Mouse (Mus musculus) embryonic stem cell, embryonic (primary cell): ENCODE measurements at regions not wholly inside any gene's neighbourhood (a gene's known extent, or its start where the extent isn't known, plus 50 kb on each side); places are given as distances from the start of the nearest gene placed in this dataset.

ENCODE experiments used
- CTCF ChIA-PET, 4 experiments: fragments of 300-600 bp in 2 of 4; fragments of 350-600 bp in 2 of 4; sonication (Branson Sonifier 250); formaldehyde crosslinking; loops; one replicate each; lab custom pipeline; 2022; ENCODE audit warnings: inconsistent platforms in 2 of 4; lab: Charles Lee
- POLR2A ChIA-PET, 4 experiments: fragments of 300-600 bp in 2 of 4; fragments of 350-600 bp in 2 of 4; sonication (Branson Sonifier 250); formaldehyde crosslinking; loops; one replicate each; lab custom pipeline; 2022; ENCODE audit warnings: antibody characterized with exemption in 4 of 4, inconsistent platforms in 1 of 4; lab: Charles Lee

DNA sequence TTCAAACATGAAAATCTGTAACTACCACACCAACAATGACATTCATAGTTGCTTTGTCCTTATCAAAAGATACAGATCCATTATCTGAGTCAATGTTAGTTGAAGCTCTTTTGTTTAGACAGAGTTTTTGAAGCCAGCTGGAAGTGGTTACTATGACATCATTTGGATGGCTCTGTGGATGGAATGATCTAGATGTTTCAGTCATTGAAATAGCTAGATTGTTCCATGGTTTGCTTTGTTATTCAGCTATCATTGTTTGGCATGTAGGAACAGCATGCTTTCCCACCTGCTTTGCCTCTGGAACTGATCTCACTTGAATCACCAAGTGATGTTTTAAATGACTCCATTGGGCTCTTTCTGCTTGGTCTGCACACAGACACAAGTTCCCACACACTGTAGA is 144.2 kb upstream of the Marcks start:
- ChIA-PET POLR2A (interaction anchor here in 1 of 4 experiments (1.4 kb wide), 1 partner anchor 146 kb away, joined by 5 read pairs; no protein-coding TSS in a partner anchor), CTCF (no interaction called here)

DNA sequence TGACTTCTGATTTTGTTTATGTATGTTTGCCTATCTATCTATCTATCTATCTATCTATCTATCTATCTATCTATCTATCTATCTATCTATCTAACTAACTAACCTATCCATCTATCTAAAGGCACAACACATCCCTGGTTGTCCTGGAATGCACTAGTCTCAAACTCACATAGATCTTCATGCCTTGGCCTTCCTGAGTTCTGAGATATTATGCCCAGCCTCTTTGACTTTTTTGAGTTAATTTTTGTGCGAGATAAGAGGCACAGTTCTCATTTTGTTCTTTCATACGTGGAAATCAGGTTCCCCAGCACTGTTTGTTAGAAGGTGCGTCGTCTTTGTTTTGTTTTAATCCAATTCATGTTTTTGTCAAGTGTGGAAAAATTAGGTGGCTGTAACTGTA is 142.1 kb upstream of the Marcks start:
- POLR2A ChIA-PET, result interaction anchor here in 1 of 4 experiments (0.6 kb wide), 1 partner anchor 10 kb away, joined by 9 read pairs; no protein-coding TSS in a partner anchor

GRCm38 (mm10) chr10:37280150-37280820 is 141.6 kb upstream of the Marcks start:
- ChIA-PET POLR2A (interaction anchor here in 1 of 4 experiments (0.6 kb wide), 1 partner anchor 10 kb away, joined by 9 read pairs; no protein-coding TSS in a partner anchor), CTCF (no interaction called here)

More for the DNA sequence above, 142.1 kb upstream of the Marcks start:
- CTCF ChIA-PET, result no interaction called here

- POLR2A ChIA-PET, result interaction anchor here in 2 of 4 experiments (0.5 to 0.7 kb wide), 3 partner anchors 126 to 911 kb away, joined by 4 to 7 read pairs (median 4); no protein-coding TSS in a partner anchor
- CTCF ChIA-PET, result interaction anchor here in 1 of 4 experiments (0.7 kb wide), 1 partner anchor 61 kb away, joined by 10 read pairs; no protein-coding TSS in a partner anchor
Observed at GRCm38 (mm10) chr10:37279316-37279715, 140.6 kb upstream of the Marcks start.

GRCm38 (mm10) chr10:37275857-37276256 is 137.1 kb upstream of the Marcks start:
- POLR2A ChIA-PET, result interaction anchor here in 1 of 4 experiments (1.5 kb wide), 1 partner anchor 139 kb away, joined by 3 read pairs; no protein-coding TSS in a partner anchor
- CTCF ChIA-PET, result interaction anchor here in 1 of 4 experiments (0.6 kb wide), 1 partner anchor 139 kb away, joined by 9 read pairs; no protein-coding TSS in a partner anchor

DNA sequence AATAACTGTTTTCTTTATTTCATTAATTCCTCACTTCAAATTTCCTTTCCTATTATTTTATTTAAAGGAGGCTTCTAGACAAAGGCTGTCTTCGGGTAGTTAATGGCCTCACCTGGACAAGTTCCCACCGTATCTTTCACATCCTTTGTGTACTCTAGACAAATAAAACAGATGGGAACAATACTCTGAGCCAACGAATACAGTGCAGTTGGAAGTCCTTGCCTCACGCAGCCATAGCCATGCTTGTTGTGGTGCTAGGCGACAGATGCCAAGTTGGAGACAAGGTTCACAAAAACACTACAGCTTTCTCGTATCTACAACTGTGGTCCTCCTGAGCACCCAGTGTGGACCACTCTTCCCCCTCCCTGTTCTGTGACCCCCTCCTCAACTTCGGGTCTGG is 136.6 kb upstream of the Marcks start:
- CTCF ChIA-PET, result no interaction called here
- POLR2A ChIA-PET, result interaction anchor here in 1 of 4 experiments (1.5 kb wide), 1 partner anchor 138 kb away, joined by 3 read pairs; no protein-coding TSS in a partner anchor

- CTCF ChIA-PET, result interaction anchor here in 1 of 4 experiments (1.4 kb wide), 1 partner anchor 135 kb away, joined by 3 read pairs; no protein-coding TSS in a partner anchor
Observed at GRCm38 (mm10) chr10:37271967-37272366, 133.2 kb upstream of the Marcks start.

GRCm38 (mm10) chr10:37270236-37271000 is 131.7 kb upstream of the Marcks start:
- ChIA-PET CTCF (interaction anchor here in 1 of 4 experiments (0.6 kb wide), 1 partner anchor 39 kb away, joined by 4 read pairs; no protein-coding TSS in a partner anchor), POLR2A (interaction anchor here in 3 of 4 experiments (0.7 to 1.0 kb wide), 3 partner anchors 10 to 81 kb away, joined by 4 to 9 read pairs (median 4); no protein-coding TSS in a partner anchor)

More at GRCm38 (mm10) chr10:37271967-37272366, 133.2 kb upstream of the Marcks start:
- POLR2A ChIA-PET, result interaction anchor here in 1 of 4 experiments (0.6 kb wide), 1 partner anchor 41 kb away, joined by 3 read pairs; no protein-coding TSS in a partner anchor

GRCm38 (mm10) chr10:37266909-37267308 is 128.2 kb upstream of the Marcks start:
- ChIA-PET POLR2A (interaction anchor here in 1 of 4 experiments (0.8 to 1.3 kb wide), 2 partner anchors 9 to 130 kb away, joined by 3 to 4 read pairs; no protein-coding TSS in a partner anchor), CTCF (no interaction called here)

GRCm38 (mm10) chr10:37260791-37261488 is 122.2 kb upstream of the Marcks start:
- POLR2A ChIA-PET, result interaction anchor here in 1 of 4 experiments (0.8 to 1.3 kb wide), 3 partner anchors 29 to 123 kb away, joined by 3 read pairs; no protein-coding TSS in a partner anchor
- CTCF ChIA-PET, result interaction anchor here in 1 of 4 experiments (0.6 kb wide), 1 partner anchor 124 kb away, joined by 3 read pairs; no protein-coding TSS in a partner anchor

GRCm38 (mm10) chr10:37259186-37259585 is 120.5 kb upstream of the Marcks start:
- ChIA-PET CTCF (no interaction called here), POLR2A (no interaction called here)

- POLR2A ChIA-PET, result interaction anchor here in 1 of 4 experiments (0.6 kb wide), 1 partner anchor 10 kb away, joined by 3 read pairs; no protein-coding TSS in a partner anchor
Observed at GRCm38 (mm10) chr10:37257544-37257943, 118.8 kb upstream of the Marcks start.

GRCm38 (mm10) chr10:37250934-37251521 is 112.3 kb upstream of the Marcks start:
- ChIA-PET CTCF (no interaction called here), POLR2A (interaction anchor here in 3 of 4 experiments (0.6 to 2.4 kb wide), 5 partner anchors 10 to 114 kb away, joined by 3 to 6 read pairs (median 3); no protein-coding TSS in a partner anchor)

More at GRCm38 (mm10) chr10:37257544-37257943, 118.8 kb upstream of the Marcks start:
- CTCF ChIA-PET, result no interaction called here

DNA sequence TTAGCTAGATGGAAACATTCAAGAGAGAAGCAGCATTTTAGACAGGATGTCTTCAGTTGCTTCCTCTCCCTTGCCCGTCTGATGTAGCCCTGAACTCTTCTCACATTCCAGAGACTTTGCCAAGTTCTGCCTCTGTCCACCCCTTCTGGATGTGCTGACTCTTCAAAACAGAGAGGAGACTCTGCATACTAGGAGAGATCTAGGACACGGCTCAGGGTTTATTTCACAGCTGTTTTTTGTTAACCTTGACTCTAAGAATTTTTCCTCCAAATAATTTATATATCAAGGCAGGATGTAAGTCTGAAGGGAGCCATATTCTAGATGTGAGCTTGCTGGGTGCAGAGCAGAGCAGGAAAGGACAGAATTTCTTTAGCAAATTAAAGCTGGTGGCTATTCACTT is 111.4 kb upstream of the Marcks start:
- CTCF ChIA-PET, result no interaction called here
- POLR2A ChIA-PET, result interaction anchor here in 1 of 4 experiments (2.4 kb wide), 1 partner anchor 113 kb away, joined by 6 read pairs; no protein-coding TSS in a partner anchor

- CTCF ChIA-PET, result no interaction called here
- POLR2A ChIA-PET, result interaction anchor here in 1 of 4 experiments (2.4 kb wide), 1 partner anchor 113 kb away, joined by 6 read pairs; no protein-coding TSS in a partner anchor
Observed at GRCm38 (mm10) chr10:37249511-37249910, 110.8 kb upstream of the Marcks start.

GRCm38 (mm10) chr10:37247121-37247520 is 108.4 kb upstream of the Marcks start:
- ChIA-PET POLR2A (no interaction called here), CTCF (no interaction called here)

DNA sequence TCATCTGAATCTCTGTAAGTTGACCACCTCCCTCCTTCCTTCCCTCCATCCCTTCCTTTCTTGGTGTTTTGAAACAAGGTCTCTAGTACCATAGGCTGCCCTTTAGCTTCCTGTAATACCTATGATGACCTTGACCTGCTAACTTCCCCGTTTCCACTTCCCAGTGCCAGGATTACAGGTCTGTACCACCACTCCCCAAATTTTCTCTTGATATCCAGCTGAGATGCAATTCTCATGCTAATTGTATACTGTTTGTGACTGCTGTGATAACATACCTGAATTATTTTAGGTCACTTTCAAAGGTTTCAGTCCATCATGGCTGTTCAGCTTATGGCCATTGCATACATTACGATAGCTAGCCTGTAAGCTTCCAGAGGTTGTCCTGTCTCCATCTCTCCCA is 104.4 kb upstream of the Marcks start:
- CTCF ChIA-PET, result interaction anchor here in 1 of 4 experiments (0.6 kb wide), 1 partner anchor 106 kb away, joined by 3 read pairs; no protein-coding TSS in a partner anchor
- POLR2A ChIA-PET, result interaction anchor here in 3 of 4 experiments (0.6 to 1.6 kb wide), 6 partner anchors 10 to 106 kb away, joined by 3 to 4 read pairs (median 3); no protein-coding TSS in a partner anchor
